Mouse (Mus musculus) adrenal gland (tissue): ENCODE measurements at regions not wholly inside any gene's neighbourhood (a gene's known extent, or its start where the extent isn't known, plus 50 kb on each side); places are given as distances from the start of the nearest gene placed in this dataset.

Experiments
- intact Hi-C: fragments of 180-260 bp; cut with DNase I; formaldehyde crosslinking; loops from one replicate; pipeline ENCODE4 v1.15.1; 2025

- intact Hi-C loops, result no loop called here
These were observed 753.1 kb downstream of the Ets1 start for GRCm38 (mm10) chr9:33389170-33389569.

GRCm38 (mm10) chr9:33404691-33405090 lies 768.7 kb downstream of the Ets1 start:
- intact Hi-C loops, result no loop called here

GRCm38 (mm10) chr9:33407517-33407916 lies 771.5 kb downstream of the Ets1 start:
- intact Hi-C loops, result no loop called here

- intact Hi-C loops, result no loop called here
These were observed 787.8 kb downstream of the Ets1 start for GRCm38 (mm10) chr9:33423781-33424180.

- intact Hi-C loops, result no loop called here
These were observed 800.4 kb downstream of the Ets1 start for GRCm38 (mm10) chr9:33436459-33436858.

GRCm38 (mm10) chr9:33442266-33442665 lies 806.2 kb downstream of the Ets1 start:
- intact Hi-C loops, result no loop called here

GRCm38 (mm10) chr9:33445902-33446301 lies 809.9 kb downstream of the Ets1 start:
- intact Hi-C loops, result no loop called here

- intact Hi-C loops, result no loop called here
These were observed 839.1 kb downstream of the Ets1 start for GRCm38 (mm10) chr9:33475106-33475505.

- intact Hi-C loops, result no loop called here
These were observed 847.0 kb downstream of the Ets1 start for GRCm38 (mm10) chr9:33482845-33483540.

- intact Hi-C loops, result no loop called here
These were observed 847.5 kb downstream of the Ets1 start for GRCm38 (mm10) chr9:33483541-33483846.

- intact Hi-C loops, result no loop called here
These were observed 897.2 kb downstream of the Ets1 start for GRCm38 (mm10) chr9:33533101-33533810.

- intact Hi-C loops, result no loop called here
These were observed 907.3 kb downstream of the Ets1 start for GRCm38 (mm10) chr9:33543301-33543700.

GRCm38 (mm10) chr9:33546126-33546737 lies 910.2 kb downstream of the Ets1 start:
- intact Hi-C loops, result no loop called here

- intact Hi-C loops, result no loop called here
These were observed 913.4 kb downstream of the Ets1 start for GRCm38 (mm10) chr9:33549395-33549794.

GRCm38 (mm10) chr9:33571990-33572389 lies 913.7 kb upstream of the Kirrel3 start:
- intact Hi-C loops, result no loop called here

- intact Hi-C loops, result no loop called here
These were observed 874.2 kb upstream of the Kirrel3 start for GRCm38 (mm10) chr9:33611511-33611910.

- intact Hi-C loops, result no loop called here
These were observed 861.3 kb upstream of the Kirrel3 start for GRCm38 (mm10) chr9:33624378-33624777.

- intact Hi-C loops, result no loop called here
These were observed 855.8 kb upstream of the Kirrel3 start for GRCm38 (mm10) chr9:33629731-33630473.

- intact Hi-C loops, result no loop called here
These were observed 822.7 kb upstream of the Kirrel3 start for GRCm38 (mm10) chr9:33662978-33663377.

GRCm38 (mm10) chr9:33681129-33681528 lies 804.6 kb upstream of the Kirrel3 start:
- intact Hi-C loops, result no loop called here

- intact Hi-C loops, result no loop called here
These were observed 794.0 kb upstream of the Kirrel3 start for GRCm38 (mm10) chr9:33691731-33692130.

- intact Hi-C loops, result no loop called here
These were observed 768.1 kb upstream of the Kirrel3 start for GRCm38 (mm10) chr9:33717614-33718013.
